Mouse (Mus musculus): ENCODE data around the gene Mindy4. TPM values are rescaled to one million over a fixed set of nuclear protein-coding genes. Genes with fewer than 3 reads are reported as not detected.

Gene Mindy4
- total and polyA plus RNA-seq, 3 experiments, result 0.05 TPM; not detected in 2

GRCm38 (mm10) chr6:55263490-55264046 is 60.4 kb downstream of the Mindy4 start:
- Histone ChIP-seq H3K9me3 (replicated peaks) (no peaks in the 10 kb centered on the region), H3K4me3 (ENCODE audit: low read depth, low read length) (no peak overlapping the region), H3K4me1 (ENCODE audit: insufficient read depth, low read depth, low read length) (no peaks in the 10 kb centered on the region), H3K36me3 (replicated peaks) (no peaks in the 10 kb centered on the region), H3K27me3 (ENCODE audit: insufficient read depth, low read length) (0 out of 2 replicates have a peak, but pooled peaks cover 3% of the 10 kb centered on the region)
- no peak for ATAC-seq (ENCODE audit: extremely low read depth, insufficient number of reproducible peaks, low FRiP score, poor library complexity, severe bottlenecking)
- TF ChIP-seq GATA1 (IDR thresholded peaks at IDR 0.05; ENCODE audit: borderline replicate concordance, low read length) (no peak), TAL1 (conservative IDR thresholded peaks at IDR 0.05; ENCODE audit: low read depth, low read length) (no peak), CTCF (IDR thresholded peaks at IDR 0.05; ENCODE audit: low read depth, low read length) (no peak), POLR2AphosphoS5 (IDR thresholded peaks at IDR 0.05; ENCODE audit: insufficient replicate concordance, low read depth, low read length) (no peak), GATA2 (IDR thresholded peaks at IDR 0.05; ENCODE audit: borderline replicate concordance, low read depth, low read length) (no peak)
- no peak for DNase-seq (ENCODE audit: low spot score)

- ATAC-seq (ENCODE audit: extremely low read depth, insufficient number of reproducible peaks, low FRiP score, poor library complexity, severe bottlenecking) (no peak), DNase-seq (ENCODE audit: low spot score) (no peak)
- TF ChIP-seq TAL1 (conservative IDR thresholded peaks at IDR 0.05; ENCODE audit: low read depth, low read length) (no peak), POLR2AphosphoS5 (IDR thresholded peaks at IDR 0.05; ENCODE audit: insufficient replicate concordance, low read depth, low read length) (no peak), GATA1 (IDR thresholded peaks at IDR 0.05; ENCODE audit: borderline replicate concordance, low read length) (no peak), CTCF (IDR thresholded peaks at IDR 0.05; ENCODE audit: low read depth, low read length) (no peak), GATA2 (IDR thresholded peaks at IDR 0.05; ENCODE audit: borderline replicate concordance, low read depth, low read length) (no peak)
- Histone ChIP-seq H3K36me3 (replicated peaks) (no peaks in the 10 kb centered on the region), H3K4me1 (ENCODE audit: insufficient read depth, low read depth, low read length) (no peaks in the 10 kb centered on the region), H3K27me3 (ENCODE audit: insufficient read depth, low read length) (0 out of 2 replicates have a peak, but pooled peaks cover 3% of the 10 kb centered on the region), H3K4me3 (ENCODE audit: low read depth, low read length) (no peak overlapping the region), H3K9me3 (replicated peaks) (no peaks in the 10 kb centered on the region)
Measured at GRCm38 (mm10) chr6:55264741-55265366, 61.7 kb downstream of the Mindy4 start.

- Histone ChIP-seq H3K4me3 (ENCODE audit: low read depth, low read length) (no peak overlapping the region), H3K36me3 (replicated peaks) (no peaks in the 10 kb centered on the region), H3K4me1 (ENCODE audit: insufficient read depth, low read depth, low read length) (no peaks in the 10 kb centered on the region), H3K27me3 (ENCODE audit: insufficient read depth, low read length) (peaks cover 8% of the 10 kb centered on the region; the same call in 1 of the 2 replicates), H3K9me3 (replicated peaks) (no peaks in the 10 kb centered on the region)
- ATAC-seq (ENCODE audit: extremely low read depth, insufficient number of reproducible peaks, low FRiP score, poor library complexity, severe bottlenecking), result no peak
- DNase-seq (ENCODE audit: low spot score), result no peak
- TF ChIP-seq POLR2AphosphoS5 (IDR thresholded peaks at IDR 0.05; ENCODE audit: insufficient replicate concordance, low read depth, low read length), result no peak
- TF ChIP-seq TAL1 (conservative IDR thresholded peaks at IDR 0.05; ENCODE audit: low read depth, low read length), result no peak
- TF ChIP-seq GATA2 (IDR thresholded peaks at IDR 0.05; ENCODE audit: borderline replicate concordance, low read depth, low read length), result no peak
- no peak for TF ChIP-seq CTCF (IDR thresholded peaks at IDR 0.05; ENCODE audit: low read depth, low read length)
Measured at GRCm38 (mm10) chr6:55272952-55273351, 69.8 kb downstream of the Mindy4 start.

GRCm38 (mm10) chr6:55273463-55273862 is 70.3 kb downstream of the Mindy4 start:
- DNase-seq (ENCODE audit: low spot score), result no peak
- Histone ChIP-seq H3K9me3 (replicated peaks) (no peaks in the 10 kb centered on the region), H3K27me3 (ENCODE audit: insufficient read depth, low read length) (peaks cover 8% of the 10 kb centered on the region; the same call in 1 of the 2 replicates), H3K4me1 (ENCODE audit: insufficient read depth, low read depth, low read length) (no peaks in the 10 kb centered on the region), H3K36me3 (replicated peaks) (no peaks in the 10 kb centered on the region), H3K4me3 (ENCODE audit: low read depth, low read length) (no peak overlapping the region)
- no peak for ATAC-seq (ENCODE audit: extremely low read depth, insufficient number of reproducible peaks, low FRiP score, poor library complexity, severe bottlenecking)
- TF ChIP-seq GATA1 (IDR thresholded peaks at IDR 0.05; ENCODE audit: borderline replicate concordance, low read length), result no peak
- TF ChIP-seq POLR2AphosphoS5 (IDR thresholded peaks at IDR 0.05; ENCODE audit: insufficient replicate concordance, low read depth, low read length), result no peak
- no peak for TF ChIP-seq TAL1 (conservative IDR thresholded peaks at IDR 0.05; ENCODE audit: low read depth, low read length)
- no peak for TF ChIP-seq GATA2 (IDR thresholded peaks at IDR 0.05; ENCODE audit: borderline replicate concordance, low read depth, low read length)
- no peak for TF ChIP-seq CTCF (IDR thresholded peaks at IDR 0.05; ENCODE audit: low read depth, low read length)

- H3K27me3 ChIP-seq (ENCODE audit: insufficient read depth, low read length), result peaks cover 8% of the 10 kb centered on the region; the same call in 1 of the 2 replicates
- no peak overlapping the region for H3K4me3 ChIP-seq (ENCODE audit: low read depth, low read length)
- ATAC-seq (ENCODE audit: extremely low read depth, insufficient number of reproducible peaks, low FRiP score, poor library complexity, severe bottlenecking), result no peak
- no peak for DNase-seq (ENCODE audit: low spot score)
- no peaks in the 10 kb centered on the region for H3K36me3 ChIP-seq (replicated peaks)
- TF ChIP-seq POLR2AphosphoS5 (IDR thresholded peaks at IDR 0.05; ENCODE audit: insufficient replicate concordance, low read depth, low read length) (no peak), GATA1 (IDR thresholded peaks at IDR 0.05; ENCODE audit: borderline replicate concordance, low read length) (no peak), GATA2 (IDR thresholded peaks at IDR 0.05; ENCODE audit: borderline replicate concordance, low read depth, low read length) (no peak), CTCF (IDR thresholded peaks at IDR 0.05; ENCODE audit: low read depth, low read length) (no peak), TAL1 (conservative IDR thresholded peaks at IDR 0.05; ENCODE audit: low read depth, low read length) (no peak)
- no peaks in the 10 kb centered on the region for H3K9me3 ChIP-seq (replicated peaks)
- H3K4me1 ChIP-seq (ENCODE audit: insufficient read depth, low read depth, low read length), result no peaks in the 10 kb centered on the region
Measured at GRCm38 (mm10) chr6:55275000-55275399, 71.8 kb downstream of the Mindy4 start.

GRCm38 (mm10) chr6:55275786-55276185 is 72.6 kb downstream of the Mindy4 start:
- Histone ChIP-seq H3K27me3 (ENCODE audit: insufficient read depth, low read length) (peaks cover 8% of the 10 kb centered on the region; the same call in 1 of the 2 replicates), H3K36me3 (replicated peaks) (no peaks in the 10 kb centered on the region), H3K4me1 (ENCODE audit: insufficient read depth, low read depth, low read length) (no peaks in the 10 kb centered on the region), H3K9me3 (replicated peaks) (no peaks in the 10 kb centered on the region), H3K4me3 (ENCODE audit: low read depth, low read length) (no peak overlapping the region)
- ATAC-seq (ENCODE audit: extremely low read depth, insufficient number of reproducible peaks, low FRiP score, poor library complexity, severe bottlenecking), result no peak
- no peak for TF ChIP-seq POLR2AphosphoS5 (IDR thresholded peaks at IDR 0.05; ENCODE audit: insufficient replicate concordance, low read depth, low read length)
- TF ChIP-seq CTCF (IDR thresholded peaks at IDR 0.05; ENCODE audit: low read depth, low read length), result no peak
- TF ChIP-seq GATA2 (IDR thresholded peaks at IDR 0.05; ENCODE audit: borderline replicate concordance, low read depth, low read length), result no peak
- no peak for TF ChIP-seq TAL1 (conservative IDR thresholded peaks at IDR 0.05; ENCODE audit: low read depth, low read length)
- no peak for TF ChIP-seq GATA1 (IDR thresholded peaks at IDR 0.05; ENCODE audit: borderline replicate concordance, low read length)
- no peak for DNase-seq (ENCODE audit: low spot score)

All from G1E (cell line).